Mouse (Mus musculus) heart, postnatal 10 days (tissue): ENCODE measurements around the gene Taar7e. TPM values are rescaled to one million over a fixed set of nuclear protein-coding genes. Genes with fewer than 3 reads are reported as not detected.
A peak's percentile ranks its signal among the peaks of the same experiment; 100 is the strongest.
"Not testable (repeated sequence)": the region's sequence is repeated elsewhere in the genome, so short reads cannot be mapped to it uniquely, and the experiment has no call there.

Source experiments
- DNase-seq, 2 experiments: peaks; one replicate each; pipeline ENCODE4 v3.0.0; 2021
- intact Hi-C: fragments of 180-260 bp; cut with DNase I; formaldehyde crosslinking; loops from one replicate; pipeline ENCODE4 v1.15.1; 2025
- total RNA-seq, 2 experiments: library from RNA; stranded (reverse); gene quantifications; 2 replicates each; pipeline ENCODE4 v1.2.3; 2021

The Taar7e gene
- total RNA-seq = not detected

DNA sequence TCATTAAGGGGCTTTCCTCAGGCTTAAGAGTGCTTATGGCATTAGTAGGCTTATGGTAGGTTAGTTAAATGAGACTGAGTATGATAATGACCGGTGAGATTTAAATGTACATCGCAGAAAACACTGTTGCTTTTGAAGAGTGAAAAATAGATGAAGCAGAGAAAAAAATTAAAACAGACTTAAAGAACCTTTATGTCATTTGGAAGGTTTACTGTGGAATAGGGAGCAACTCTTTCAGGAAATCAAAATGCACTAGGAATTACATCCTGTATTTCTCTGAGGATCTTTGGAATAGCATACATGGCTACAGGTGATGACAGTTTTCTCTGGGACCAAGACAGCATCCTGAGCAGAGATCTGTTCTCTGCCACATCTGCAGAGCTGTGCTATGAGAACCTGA lies at the start of gene Taar7e:
Taar7e (plus strand) TSS at position 301 of the 400 bp plus-strand sequence.
- intact Hi-C loops = no loop called here
- no peak for DNase-seq

DNA sequence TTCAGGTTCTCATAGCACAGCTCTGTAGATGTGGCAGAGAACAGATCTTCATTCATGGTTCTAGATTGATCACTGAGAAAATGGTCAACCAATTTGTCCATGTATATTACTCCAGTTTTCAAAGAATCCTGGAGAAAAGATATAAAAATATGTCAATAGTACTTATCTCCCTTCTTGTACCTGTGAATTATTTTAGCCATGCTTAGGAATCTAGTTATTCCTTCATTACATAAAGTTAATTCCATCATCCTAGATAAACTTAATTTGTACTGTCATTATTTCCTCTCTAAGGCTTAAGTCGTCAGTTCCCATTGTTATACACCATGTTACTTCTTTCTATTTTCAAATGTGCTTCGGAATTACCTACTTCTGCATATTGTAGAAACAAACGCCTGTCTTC lies 44.0 kb upstream of the Taar7e start, which contains the start of gene Taar7a:
Taar7a (minus strand) TSS at position 101 of the 400 bp plus-strand sequence.
- intact Hi-C loops = no loop called here
- no peak for DNase-seq

DNA sequence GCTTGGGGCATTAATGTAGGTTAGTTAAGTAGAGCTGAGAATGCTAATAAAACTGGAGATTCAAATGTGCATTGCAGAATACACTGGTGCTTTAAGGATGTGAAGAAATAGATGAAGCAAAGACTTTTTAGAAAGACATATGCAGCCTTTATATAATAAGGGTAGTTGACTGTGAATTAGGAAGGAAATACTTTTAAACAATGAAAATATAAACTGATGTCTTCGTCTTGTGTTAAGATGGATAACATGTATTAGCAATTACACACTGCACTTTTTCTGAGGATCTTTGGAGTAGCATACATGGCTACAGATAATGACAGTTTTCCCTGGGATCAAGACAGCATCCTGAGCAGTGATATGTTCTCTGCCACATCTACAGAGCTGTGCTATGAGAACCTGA lies 37.8 kb upstream of the Taar7e start, which contains the start of gene Taar7b:
Taar7b (plus strand) TSS at position 301 of the 400 bp plus-strand sequence.
- intact Hi-C loops = no loop called here
- DNase-seq = no peak

DNA sequence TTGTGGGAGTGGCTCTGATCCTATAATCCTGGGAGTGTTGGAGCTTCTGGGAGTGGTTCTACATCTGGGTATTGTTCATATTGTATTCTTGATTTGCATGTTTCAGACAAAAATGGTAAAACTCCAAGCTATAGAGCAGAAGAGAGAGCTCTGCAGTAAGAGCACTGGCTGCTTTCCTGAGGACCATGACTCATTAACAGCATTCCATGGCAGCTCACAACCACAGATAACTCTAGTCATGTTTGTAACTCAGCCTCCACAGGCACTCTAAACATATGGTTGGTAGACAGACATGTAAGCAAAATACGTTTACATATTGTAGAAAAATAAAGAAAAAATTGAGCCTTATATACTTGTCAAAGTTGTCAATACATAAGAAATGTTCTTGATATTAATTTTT lies 31.0 kb upstream of the Taar7e start:
- intact Hi-C loops = no loop called here

DNA sequence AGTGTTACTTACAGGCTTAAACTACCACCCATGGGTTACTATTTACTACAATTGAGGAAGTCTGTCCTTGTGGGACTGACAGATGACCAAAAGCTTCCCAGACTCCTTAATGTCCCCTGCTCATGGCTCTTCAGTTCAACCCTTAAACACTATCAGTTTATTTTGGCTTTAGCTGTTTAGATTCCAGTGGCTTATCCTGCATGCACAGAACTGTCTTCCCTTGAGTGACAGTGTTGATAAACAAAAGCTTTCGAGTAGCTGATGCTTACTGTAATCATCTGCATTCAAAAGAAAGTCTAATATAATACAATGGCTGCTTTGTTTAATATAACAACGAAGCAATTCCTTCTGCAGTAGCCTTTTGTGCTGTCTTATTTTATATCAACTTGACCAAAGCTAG lies 30.4 kb upstream of the Taar7e start:
- intact Hi-C loops = no loop called here
- DNase-seq = no peak

More for the DNA sequence above, 31.0 kb upstream of the Taar7e start:
- DNase-seq = no peak

DNA sequence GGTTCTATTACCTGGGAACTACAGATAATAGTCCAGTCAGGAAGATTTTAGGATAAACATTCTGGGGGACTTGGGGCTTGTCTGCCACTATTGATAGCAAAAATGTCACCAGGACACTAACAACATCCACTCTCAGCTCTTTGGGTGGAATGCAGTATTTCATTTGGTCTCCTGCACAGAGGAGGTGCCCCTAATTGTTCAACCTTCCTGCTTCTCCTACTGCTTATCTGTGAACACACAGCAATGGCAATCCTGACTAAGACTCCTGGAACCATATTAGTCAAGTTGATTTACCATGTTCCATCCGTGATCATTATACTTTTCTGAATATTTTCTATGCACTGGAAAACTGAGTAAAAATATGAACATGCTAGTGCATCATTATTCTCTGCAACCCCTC lies 29.3 kb upstream of the Taar7e start:
- intact Hi-C loops = no loop called here
- DNase-seq = no peak

DNA sequence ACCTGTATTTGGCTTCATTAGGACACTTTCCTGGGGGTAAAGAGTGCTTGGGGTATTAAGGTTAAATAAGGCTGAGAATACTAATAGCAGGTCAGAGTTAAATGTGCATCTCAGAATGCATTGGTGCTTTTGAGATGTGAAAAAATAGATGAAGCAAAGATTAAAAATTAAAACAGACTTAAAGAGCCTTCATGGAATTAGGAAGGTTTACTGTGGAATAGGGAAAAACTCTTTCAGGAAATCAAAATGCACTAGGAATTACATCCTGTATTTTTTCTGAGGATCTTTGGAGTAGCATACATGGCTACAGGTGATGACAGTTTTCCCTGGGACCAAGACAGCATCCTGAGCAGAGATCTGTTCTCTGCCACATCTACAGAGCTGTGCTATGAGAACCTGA lies 10.5 kb upstream of the Taar7e start, which contains the start of gene Taar7d:
Taar7d (plus strand) TSS at position 301 of the 400 bp plus-strand sequence.
- intact Hi-C loops = no loop called here
- no peak for DNase-seq

DNA sequence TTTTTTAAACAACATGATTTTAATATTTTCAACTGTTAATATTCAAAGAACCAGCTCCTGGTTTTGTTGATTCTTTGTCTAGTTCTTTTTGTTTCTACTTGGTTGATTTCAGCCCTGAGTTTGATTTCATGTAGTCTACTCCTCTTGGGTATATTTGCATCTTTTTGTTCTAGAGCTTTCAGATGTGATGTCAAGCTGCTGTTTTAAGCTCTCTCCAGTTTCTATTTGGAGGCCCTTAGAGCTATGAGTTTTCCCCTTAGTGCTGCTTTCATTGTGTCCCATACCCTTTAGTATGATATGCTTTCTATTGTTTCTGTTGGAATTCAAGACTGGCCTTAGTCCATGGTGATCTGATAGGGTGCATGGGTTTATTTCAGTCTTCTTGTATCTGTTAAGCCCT lies 6.1 kb upstream of the Taar7e start:
- intact Hi-C loops = no loop called here
- no peak for DNase-seq

DNA sequence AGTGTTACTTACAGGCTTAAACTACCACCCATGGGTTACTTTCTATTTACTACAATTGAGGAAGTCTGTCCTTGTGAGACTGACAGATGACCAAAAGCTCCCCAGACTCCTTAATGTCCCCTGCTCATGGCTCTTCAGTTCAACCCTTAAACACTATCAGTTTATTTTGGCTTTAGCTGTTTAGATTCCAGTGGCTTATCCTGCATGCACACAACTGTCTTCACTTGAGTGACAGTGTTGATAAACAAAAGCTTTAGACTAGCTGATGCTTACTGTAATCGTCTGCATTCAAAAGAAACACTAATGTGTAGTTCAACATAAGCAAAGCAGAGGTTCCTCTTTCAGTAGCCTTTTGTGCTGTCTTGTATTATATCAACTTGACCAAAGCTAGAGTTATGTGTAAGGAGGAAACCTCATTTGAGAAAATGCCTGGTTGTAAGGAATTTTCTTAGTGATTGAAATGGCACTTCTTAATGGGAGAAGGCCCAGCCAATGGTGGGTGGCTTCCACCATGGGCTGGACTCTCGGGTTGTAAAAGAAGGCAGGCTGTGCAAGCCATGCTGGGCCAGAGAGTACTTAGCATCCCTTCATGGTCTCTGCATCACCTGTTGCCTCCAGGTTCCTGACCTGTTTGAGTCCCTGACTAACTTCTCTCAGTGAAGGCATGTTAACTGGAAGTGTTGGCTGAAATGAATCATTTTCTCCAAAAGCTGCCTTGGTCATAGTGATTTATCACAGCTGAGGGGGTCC lies 2.9 kb downstream of the Taar7e start:
- no peak for DNase-seq
- intact Hi-C loops = no loop called here

DNA sequence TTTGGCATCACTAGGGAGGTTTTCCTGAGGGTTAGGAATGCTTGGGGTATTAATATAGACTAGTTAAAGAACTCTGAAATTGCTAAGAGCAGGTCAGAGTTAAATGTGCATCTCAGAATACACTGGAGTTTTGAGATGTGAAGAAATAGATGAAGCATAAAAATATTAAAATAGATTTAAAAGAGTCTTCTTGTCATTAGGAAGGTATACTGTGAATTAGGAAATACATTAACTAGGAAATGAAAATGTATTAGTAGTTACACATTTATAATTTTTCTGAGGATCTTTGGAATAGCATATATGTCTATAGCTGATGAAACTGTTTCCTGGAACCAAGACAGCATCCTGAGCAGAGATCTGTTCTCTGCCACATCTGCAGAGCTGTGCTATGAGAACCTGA lies 11.8 kb downstream of the Taar7e start, which contains the start of gene Taar7f:
Taar7f (plus strand) TSS at position 301 of the 400 bp plus-strand sequence.
- DNase-seq = no peak
- intact Hi-C loops = no loop called here

DNA sequence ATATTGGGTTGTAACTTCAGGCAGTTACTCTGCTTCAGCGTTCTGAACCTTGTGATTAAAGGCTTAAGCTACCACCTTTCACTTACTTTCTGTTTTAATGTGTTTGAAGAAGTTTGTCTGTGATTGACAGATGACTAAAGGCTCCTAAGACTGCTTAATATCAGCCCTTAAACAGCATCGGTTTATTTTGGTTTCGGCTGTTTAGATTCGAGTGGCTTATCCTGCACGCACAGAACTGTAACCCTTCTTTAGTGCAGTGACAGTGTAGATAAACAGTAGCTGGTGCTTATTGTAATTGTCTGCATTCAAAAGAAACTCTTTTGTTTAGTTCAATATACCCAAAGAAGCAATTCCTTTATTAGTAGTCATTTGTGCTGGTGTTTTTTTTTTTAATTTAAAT lies 14.6 kb downstream of the Taar7e start:
- DNase-seq = no peak

DNA sequence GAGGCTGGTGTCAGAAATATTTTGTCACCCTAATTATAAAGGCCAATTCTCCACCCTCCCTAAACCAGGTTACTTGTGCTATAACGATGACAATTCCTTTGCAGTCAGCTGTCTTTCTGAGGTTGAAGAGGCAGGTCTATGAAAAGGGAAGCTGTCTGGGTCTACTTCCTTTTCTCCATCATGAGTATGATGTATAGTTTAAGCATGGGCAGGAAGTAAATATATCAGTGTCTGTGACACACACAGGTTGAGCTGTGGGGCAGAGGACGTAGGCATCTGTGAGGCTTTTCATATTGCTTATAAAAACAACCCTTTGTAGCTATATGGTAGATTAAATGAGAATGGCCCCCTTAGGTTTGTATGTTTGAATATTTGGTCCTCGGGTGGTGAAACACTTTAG lies 21.6 kb downstream of the Taar7e start:
- intact Hi-C loops = no loop called here
- DNase-seq = no peak

More for the DNA sequence above, 14.6 kb downstream of the Taar7e start:
- intact Hi-C loops = no loop called here

DNA sequence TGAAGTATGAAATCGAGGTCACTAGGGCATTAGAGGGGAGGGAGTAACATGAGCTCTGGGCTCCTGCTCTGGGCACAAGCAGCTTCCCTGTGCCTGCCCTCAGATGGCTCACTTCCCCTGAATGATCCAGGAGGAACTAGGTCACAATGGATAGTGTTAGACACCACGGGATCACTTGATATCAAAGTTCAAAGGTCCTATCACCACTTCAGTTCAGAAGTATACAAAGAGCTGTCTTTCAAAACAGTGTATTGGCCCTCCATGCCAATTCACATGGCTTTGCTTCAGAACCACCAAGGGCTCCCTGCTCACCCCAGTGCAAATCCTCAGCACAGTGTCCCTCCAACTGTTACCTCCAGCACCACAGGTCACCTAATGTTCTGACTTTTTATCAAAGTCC lies 37.3 kb downstream of the Taar7e start:
- DNase-seq, intact Hi-C loops: not testable (repeated sequence)

DNA sequence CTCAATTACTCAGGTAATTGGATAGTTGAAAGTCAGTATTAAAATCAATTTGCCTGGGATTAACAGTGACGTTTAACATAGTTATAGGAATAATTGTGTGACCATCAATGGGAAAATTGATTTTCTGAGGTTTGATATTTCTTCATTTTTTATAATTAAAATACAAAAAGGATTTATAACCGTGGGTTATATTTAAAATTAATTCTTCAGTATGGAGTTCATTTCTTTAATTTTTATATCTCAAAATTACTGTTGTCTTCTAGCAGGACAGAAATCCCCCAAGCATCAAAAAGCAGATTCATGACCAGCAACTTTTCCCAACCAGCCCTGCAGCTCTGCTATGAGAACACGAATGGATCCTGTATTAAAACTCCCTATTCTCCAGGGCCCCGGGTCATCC lies 38.8 kb downstream of the Taar7e start, which contains the start of gene Taar8a:
Taar8a (plus strand) TSS at position 301 of the 400 bp plus-strand sequence.
- intact Hi-C loops, DNase-seq: not testable (repeated sequence)

DNA sequence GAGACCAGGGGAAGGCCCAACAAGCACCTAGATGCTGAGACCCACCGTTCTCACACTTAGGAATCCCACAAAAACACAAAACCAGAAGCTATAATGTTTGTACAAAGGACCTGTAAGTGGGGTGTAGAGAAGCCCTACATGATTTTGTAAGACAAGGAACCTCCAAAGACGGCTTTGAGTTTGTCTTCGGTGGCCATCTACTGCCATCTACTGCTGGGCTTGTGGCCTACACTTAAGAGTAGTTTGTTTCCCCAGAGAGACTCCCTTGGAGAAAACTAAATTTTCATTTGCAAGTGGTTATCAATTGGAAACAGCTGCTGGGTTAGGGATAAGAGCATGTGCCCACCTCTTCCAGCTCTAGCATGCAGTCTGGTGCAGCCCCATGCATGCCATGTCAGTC lies 42.8 kb downstream of the Taar7e start:
- peak; percentile 51 to 67 for DNase-seq
- intact Hi-C loops = loop anchor here (1.0 kb wide), 2 partner anchors 101 to 264 kb away; no protein-coding TSS in a partner anchor

DNA sequence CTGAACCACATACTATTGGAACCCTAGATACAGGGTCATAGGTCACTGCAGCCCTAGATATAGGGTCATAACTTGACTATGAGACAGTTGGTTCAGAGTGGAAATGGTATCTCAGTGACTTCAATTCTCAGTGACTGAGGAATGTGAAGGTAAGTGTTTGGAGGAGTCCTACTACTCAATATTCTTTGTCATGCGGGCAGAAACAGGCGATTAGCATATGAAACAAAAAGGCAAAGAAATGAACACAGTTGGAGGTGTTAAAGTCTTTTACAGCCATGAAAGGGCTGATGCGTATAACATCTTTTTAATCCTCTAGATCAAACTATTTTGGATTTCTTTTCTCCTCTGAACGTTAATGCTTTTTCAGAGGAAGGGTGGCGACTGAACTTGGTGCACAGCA lies 48.5 kb downstream of the Taar7e start:
- no peak for DNase-seq
- intact Hi-C loops = no loop called here

DNA sequence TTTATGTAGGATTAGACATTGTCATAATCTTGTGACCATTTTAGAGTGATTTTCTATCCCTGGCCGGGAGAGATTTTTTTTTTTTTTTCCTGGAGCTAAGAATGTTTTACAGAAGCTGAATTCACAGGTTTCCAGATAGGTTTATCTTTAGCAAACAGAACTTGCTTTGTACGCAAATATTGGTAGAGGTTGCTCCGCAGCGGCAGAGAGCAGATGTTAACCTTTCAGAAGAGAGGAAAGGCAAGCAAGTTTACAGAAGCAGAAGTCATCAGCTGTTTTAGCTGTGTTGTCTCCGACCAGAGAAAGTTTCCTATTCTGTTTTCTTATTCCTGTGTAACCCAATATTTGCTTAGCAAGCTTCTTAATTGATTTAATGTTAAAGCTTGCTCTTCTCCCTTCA lies 49.1 kb downstream of the Taar7e start:
- intact Hi-C loops = no loop called here
- DNase-seq = no peak

DNA sequence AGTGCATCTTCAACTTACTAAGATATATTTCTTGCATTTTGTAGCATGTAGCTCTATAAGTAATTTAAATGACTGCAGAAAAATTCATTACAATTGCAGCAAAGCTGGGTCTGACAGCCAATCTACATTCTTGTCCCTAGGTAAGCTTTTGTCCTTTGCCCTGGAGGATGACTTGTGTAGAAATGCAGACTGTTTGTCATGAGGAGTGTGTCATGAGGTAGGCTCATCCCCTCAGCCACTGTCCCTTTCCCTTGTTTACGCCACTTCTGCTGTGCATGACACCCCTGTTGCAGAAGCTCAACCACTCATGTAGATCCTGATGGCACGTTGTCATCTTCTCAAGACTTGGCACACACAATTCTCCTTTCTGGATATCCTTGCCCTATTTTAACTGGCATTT lies 49.8 kb downstream of the Taar7e start:
- intact Hi-C loops = no loop called here
- no peak for DNase-seq
